ENCODE assay signal across 14 mouse cellular contexts in genomic region chr14:75077946-75078345, GRCm38 (mm10). TPM values are rescaled to one million over a fixed set of nuclear protein-coding genes. Genes with fewer than 3 reads are reported as not detected.
DNase-seq lines count a peak whose midpoint lies in the region; ATAC-seq lines count a peak whose summit lies in the region.
"Had no signal": no experiment of that assay in that cellular context is flagged by ENCODE, and none has a peak within 500 bp of the region (broad histone marks: within the 10 kb centered on the region; RNA-seq: fewer than 3 reads in every experiment).

No protein-coding gene starts in this region.

- no peak overlapping the region for H3K4me3 ChIP-seq in midbrain, embryonic 14.5 days (replicated peaks; ENCODE audit: low read depth, low read length)
- no peak overlapping the region for H3K4me3 ChIP-seq in midbrain, embryonic 15.5 days
- H3K4me3 ChIP-seq: liver, embryonic 13.5 days had no signal

- H3K4me2 ChIP-seq in midbrain, embryonic 14.5 days (ENCODE audit: low read length) = no peak overlapping the region
- no peak overlapping the region for H3K4me2 ChIP-seq in midbrain, embryonic 15.5 days
- H3K4me2 ChIP-seq: liver, embryonic 13.5 days had no signal

- H3K9ac ChIP-seq in midbrain, embryonic 14.5 days (replicated peaks; ENCODE audit: low read length) = no peak overlapping the region
- H3K9ac ChIP-seq in midbrain, embryonic 15.5 days = no peak overlapping the region
- H3K9ac ChIP-seq: liver, embryonic 13.5 days had no signal

- H3K4me1 ChIP-seq in midbrain, embryonic 14.5 days (ENCODE audit: control insufficient read depth, insufficient read depth, low read length) = no peaks in the 10 kb centered on the region
- H3K4me1 ChIP-seq in midbrain, embryonic 15.5 days = 0 out of 2 replicates have a peak, but pooled peaks cover 3% of the 10 kb centered on the region
- H3K4me1 ChIP-seq: liver, embryonic 13.5 days had no signal

- no peaks in the 10 kb centered on the region for H3K9me3 ChIP-seq in midbrain, embryonic 14.5 days (ENCODE audit: control insufficient read depth, low read length)
- no peaks in the 10 kb centered on the region for H3K9me3 ChIP-seq in midbrain, embryonic 15.5 days
- H3K9me3 ChIP-seq: liver, embryonic 13.5 days had no signal

- no peak for ATAC-seq in midbrain, embryonic 14.5 days (ENCODE audit: low FRiP score, low TSS enrichment)
- no peak for ATAC-seq in midbrain, embryonic 15.5 days (replicated peaks)
- ATAC-seq in granulocyte monocyte progenitor cell, adult 5-6 weeks (replicated peaks; ENCODE audit: poor library complexity, severe bottlenecking) = 0 out of 2 replicates have a peak, but pooled peaks have one; percentile 15
- ATAC-seq: Patski had no signal

- no peak overlapping the region for H3K27ac ChIP-seq in midbrain, embryonic 14.5 days (replicated peaks; ENCODE audit: low read depth, low read length)
- no peak overlapping the region for H3K27ac ChIP-seq in midbrain, embryonic 15.5 days
- H3K27ac ChIP-seq: liver, embryonic 13.5 days had no signal

- DNase-seq in heart, postnatal 4 days = peak; percentile 19
- DNase-seq in heart, postnatal 36 days = no peak
- DNase-seq in midbrain, embryonic 14.5 days = peak; percentile 57
- DNase-seq in adrenal gland, adult 2 months = peak; percentile 45
- no peak for DNase-seq in right cerebral cortex, postnatal 36 days (ENCODE audit: low spot score in 2 of 2)
- DNase-seq: cerebellum, adult 2 months; heart, adult 18-20 months; liver, embryonic 13.5 days; right cerebral cortex, postnatal 4 days had no signal

- WGBS in midbrain, embryonic 14.5 days = 64% methylated on average over 6 of the region's 6 CpGs
- 55% methylated on average over 6 of the region's 6 CpGs for WGBS in midbrain, embryonic 15.5 days

- H3K36me3 ChIP-seq in midbrain, embryonic 14.5 days (ENCODE audit: control insufficient read depth, insufficient read depth, low read length) = no peaks in the 10 kb centered on the region
- H3K36me3 ChIP-seq in midbrain, embryonic 15.5 days (replicated peaks) = no peaks in the 10 kb centered on the region
- H3K36me3 ChIP-seq: liver, embryonic 13.5 days had no signal

- H3K27me3 ChIP-seq in midbrain, embryonic 14.5 days (ENCODE audit: control insufficient read depth, insufficient read depth, low read length) = no peaks in the 10 kb centered on the region
- no peaks in the 10 kb centered on the region for H3K27me3 ChIP-seq in midbrain, embryonic 15.5 days (replicated peaks)
- H3K27me3 ChIP-seq: liver, embryonic 13.5 days had no signal

- intact Hi-C loops in heart, postnatal 36 days (cut with DNase I) = no loop called here

RNA-seq across cellular contexts. Expression of gene Lrrc63, which starts 52.7 kb away (rescaled TPM):
- not detected for total RNA-seq in heart, postnatal 4 days (2021)
- total RNA-seq in heart, postnatal 36 days (2021) = not detected
- 0.08 TPM in 1 of 2 replicates, not detected in the other for polyA plus RNA-seq in midbrain, embryonic 14.5 days (2014; fragmentation: Nextera tagmentation; extraction: Ambion mirVana)
- 0.06 TPM in 2 replicates for polyA plus RNA-seq in midbrain, embryonic 15.5 days (2015; fragmentation: Nextera tagmentation; extraction: Ambion mirVana)
- not detected for total RNA-seq in adrenal gland, adult 2 months (2021)
- not detected in 2 replicates for polyA plus RNA-seq in adrenal gland, adult 2 months (2012; rRNA removed)
- not detected in 2 replicates for total RNA-seq in granulocyte monocyte progenitor cell, adult 5-6 weeks (2014; fragmentation: Nextera tagmentation)
- not detected in 2 replicates for total RNA-seq in granulocyte monocyte progenitor cell, adult 5-6 weeks (2017)
- total RNA-seq: adrenal gland, adult 18-20 months; heart, adult 18-20 months had no signal
- polyA plus RNA-seq: kidney, embryonic 16.5 days; liver, embryonic 13.5 days; Patski had no signal

RNA-seq across cellular contexts. Expression of gene Lcp1, which starts 53.0 kb away (rescaled TPM):
- total RNA-seq in heart, postnatal 4 days (2021) = 10 to 100 TPM; 17.9 to 18.3 TPM
- 10 to 100 TPM; 12.6 to 13.8 TPM for total RNA-seq in heart, postnatal 36 days (2021)
- polyA plus RNA-seq in midbrain, embryonic 14.5 days (2014; fragmentation: Nextera tagmentation; extraction: Ambion mirVana) = 5.1 and 19.0 TPM in 2 replicates
- 12.0 and 12.9 TPM in 2 replicates for polyA plus RNA-seq in midbrain, embryonic 15.5 days (2015; fragmentation: Nextera tagmentation; extraction: Ambion mirVana)
- 10 to 100 TPM; 17.1 to 29.1 TPM for total RNA-seq in adrenal gland, adult 2 months (2021)
- 1.2 and 1.4 TPM in 2 replicates for polyA plus RNA-seq in adrenal gland, adult 2 months (2012; rRNA removed)
- 450 and 461 TPM in 2 replicates for total RNA-seq in granulocyte monocyte progenitor cell, adult 5-6 weeks (2014; fragmentation: Nextera tagmentation)
- 316 and 346 TPM in 2 replicates for total RNA-seq in granulocyte monocyte progenitor cell, adult 5-6 weeks (2017)

Comparison
In these comparisons a context has a peak if more than half of its experiments do, and no peak if none do; other contexts are left out.
1. DNase-seq: peak in heart, postnatal 4 days (single experiment), midbrain, embryonic 14.5 days (single experiment) and adrenal gland, adult 2 months (single experiment); none in heart, postnatal 36 days (0 of 2) and right cerebral cortex, postnatal 36 days (0 of 2).
2. RNA of gene Lcp1, which starts 53.0 kb away (total RNA-seq): 316 to 461 TPM in granulocyte monocyte progenitor cell, adult 5-6 weeks; 17.1 to 29.1 TPM in adrenal gland, adult 2 months, 17.9 to 18.3 TPM in heart, postnatal 4 days and 12.6 to 13.8 TPM in heart, postnatal 36 days; every median in the first group is over 10 times any median in the second.